Mouse (Mus musculus): Measurements from ENCODE around the gene Dync2li1. TPM values are rescaled to one million over a fixed set of nuclear protein-coding genes. Genes with fewer than 3 reads are reported as not detected.

The Dync2li1 gene
- polyA plus RNA-seq, 1 experiment: 10.1 TPM

DNA sequence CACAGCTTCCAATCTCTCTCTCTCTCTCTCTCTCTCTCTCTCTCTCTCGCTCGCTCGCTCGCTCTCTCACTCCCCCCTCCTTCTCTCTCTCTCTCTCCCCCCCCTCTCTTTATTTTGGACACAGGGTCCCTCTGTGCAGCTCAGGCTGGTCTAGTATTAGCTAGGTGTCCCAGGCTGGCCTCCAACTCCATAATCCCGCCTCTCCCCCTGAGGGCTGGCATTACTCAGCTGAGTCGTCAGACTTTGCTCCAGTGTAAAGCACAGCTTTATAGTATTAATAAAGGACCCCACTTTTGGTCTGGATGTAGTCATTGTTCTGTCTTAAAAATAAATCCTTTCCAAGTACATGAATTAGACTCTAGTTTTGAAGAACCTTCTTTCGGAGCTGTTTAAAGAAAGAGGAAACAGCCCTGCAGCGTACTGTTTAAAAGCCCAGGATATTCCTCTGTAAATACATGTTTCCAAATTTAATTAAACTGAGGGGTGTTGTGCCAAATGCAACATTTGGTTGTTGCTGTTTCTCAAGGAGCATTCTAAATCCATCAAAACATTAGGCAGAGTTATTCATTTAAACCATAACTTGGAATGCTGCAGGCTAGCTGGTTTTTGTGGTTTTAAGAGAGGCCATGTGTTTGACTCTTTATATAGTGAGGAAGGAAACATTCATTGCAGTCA, 44.4 kb upstream of the Dync2li1 start:
- H3ac ChIP-seq (ENCODE audit: control insufficient read depth, insufficient read length): no peak overlapping the region
- no peaks in the 10 kb centered on the region for H3K27me3 ChIP-seq (ENCODE audit: control insufficient read depth, insufficient read depth, insufficient read length)
- H3K36me3 ChIP-seq (ENCODE audit: control insufficient read depth, insufficient read depth): peaks cover 2% of the 10 kb centered on the region
- H3K4me3 ChIP-seq: no peak overlapping the region
- peak overlapping the region; percentile 15 for H3K4me2 ChIP-seq (ENCODE audit: low read depth)
- no peak for TF ChIP-seq SRF (IDR thresholded peaks at IDR 0.05; ENCODE audit: control insufficient read depth, insufficient read length, low read depth)
- no peak for TF ChIP-seq CEBPB (IDR thresholded peaks at IDR 0.05; ENCODE audit: insufficient read depth, poor library complexity, severe bottlenecking)
- no peak for TF ChIP-seq MAX (IDR thresholded peaks at IDR 0.05; ENCODE audit: low read depth)
- TF ChIP-seq TCF12 (IDR thresholded peaks at IDR 0.05; ENCODE audit: insufficient read depth, poor library complexity, severe bottlenecking): no peak
- no peak for TF ChIP-seq TCF3 (IDR thresholded peaks at IDR 0.05; ENCODE audit: insufficient read length, low read depth)
- no peak for TF ChIP-seq REST (IDR thresholded peaks at IDR 0.05; ENCODE audit: insufficient read depth, insufficient read length)
- no peak for TF ChIP-seq MYOG (IDR thresholded peaks at IDR 0.05; ENCODE audit: control insufficient read depth in 1 of 3, insufficient read depth in 1 of 3, insufficient read length in 2 of 3, low read depth in 2 of 3)
- TF ChIP-seq E2F4 (IDR thresholded peaks at IDR 0.05; ENCODE audit: insufficient read depth): no peak
- no peaks in the 10 kb centered on the region for H3K79me2 ChIP-seq (ENCODE audit: control insufficient read depth, insufficient read depth)

DNA sequence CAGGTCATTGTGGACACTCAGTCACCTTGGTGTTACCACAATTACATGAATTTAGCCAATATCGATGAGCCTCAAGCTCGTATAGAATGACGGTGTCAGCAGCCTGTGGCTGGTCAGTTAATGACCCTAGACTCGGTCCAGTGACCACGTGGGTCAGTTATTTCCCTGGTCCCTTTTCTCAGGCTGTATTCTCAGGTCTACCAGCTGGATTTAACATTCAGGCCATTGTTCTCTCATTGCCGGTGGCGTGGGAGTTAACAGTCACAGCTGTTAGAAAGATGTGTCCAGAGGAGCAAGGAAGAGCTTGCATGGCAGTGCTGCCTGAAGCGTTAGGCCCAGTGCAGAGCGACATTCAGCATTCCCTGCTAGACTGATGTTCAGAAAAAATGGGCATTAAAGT, 42.2 kb upstream of the Dync2li1 start:
- no peak for TF ChIP-seq REST (IDR thresholded peaks at IDR 0.05; ENCODE audit: insufficient read depth, insufficient read length)
- TF ChIP-seq MYOD1 (IDR thresholded peaks at IDR 0.05; ENCODE audit: control insufficient read depth in 1 of 3, insufficient read length in 2 of 3, low read depth in 2 of 3): peak in 2 of 3 experiments; percentile 44 to 61
- no peak for TF ChIP-seq MYOG (IDR thresholded peaks at IDR 0.05; ENCODE audit: control insufficient read depth in 1 of 3, insufficient read depth in 1 of 3, insufficient read length in 2 of 3, low read depth in 2 of 3)
- TF ChIP-seq SRF (IDR thresholded peaks at IDR 0.05; ENCODE audit: control insufficient read depth, insufficient read length, low read depth): no peak
- TF ChIP-seq POLR2A (IDR thresholded peaks at IDR 0.05; ENCODE audit: insufficient read length, low read depth): no peak

DNA sequence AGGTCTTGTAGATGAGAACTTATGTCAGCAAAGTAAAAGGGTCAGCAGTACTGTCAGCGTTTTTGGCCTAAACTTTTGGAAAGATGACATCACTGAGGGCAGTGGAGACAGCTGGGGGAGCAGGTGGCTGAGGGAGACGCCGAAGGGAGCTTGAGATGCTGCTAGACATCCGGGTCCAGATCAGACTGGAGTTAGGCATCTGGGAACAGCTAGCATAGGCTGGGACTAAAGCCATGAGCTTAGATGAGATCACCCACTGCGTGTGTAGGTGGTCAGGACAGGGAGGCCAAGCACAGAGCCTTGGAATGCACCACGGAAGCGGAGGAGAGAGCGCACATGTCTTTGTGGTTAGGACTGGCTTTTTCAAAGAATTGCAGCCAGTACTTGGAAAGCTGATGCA, 41.2 kb upstream of the Dync2li1 start:
- no peak for TF ChIP-seq E2F4 (IDR thresholded peaks at IDR 0.05; ENCODE audit: insufficient read depth)
- peak; percentile 51 to 95 (median 88) for TF ChIP-seq MYOG (IDR thresholded peaks at IDR 0.05; ENCODE audit: control insufficient read depth in 1 of 3, insufficient read depth in 1 of 3, insufficient read length in 2 of 3, low read depth in 2 of 3)
- peak; percentile 89 for TF ChIP-seq TCF12 (IDR thresholded peaks at IDR 0.05; ENCODE audit: insufficient read depth, poor library complexity, severe bottlenecking)
- peak; percentile 14 for TF ChIP-seq SRF (IDR thresholded peaks at IDR 0.05; ENCODE audit: control insufficient read depth, insufficient read length, low read depth)
- peak; percentile 76 for TF ChIP-seq TCF3 (IDR thresholded peaks at IDR 0.05; ENCODE audit: insufficient read length, low read depth)
- TF ChIP-seq MYOD1 (IDR thresholded peaks at IDR 0.05; ENCODE audit: control insufficient read depth in 1 of 3, insufficient read length in 2 of 3, low read depth in 2 of 3): peak; percentile 13 to 97 (median 96)
- H3K36me3 ChIP-seq (ENCODE audit: control insufficient read depth, insufficient read depth): peaks cover 17% of the 10 kb centered on the region
- H3K4me3 ChIP-seq: no peak overlapping the region
- H3K79me2 ChIP-seq (ENCODE audit: control insufficient read depth, insufficient read depth): no peaks in the 10 kb centered on the region
- no peaks in the 10 kb centered on the region for H3K27me3 ChIP-seq (ENCODE audit: control insufficient read depth, insufficient read depth, insufficient read length)
- H3ac ChIP-seq (ENCODE audit: control insufficient read depth, insufficient read length): no peak overlapping the region
- peak overlapping the region; percentile 48 for H3K4me2 ChIP-seq (ENCODE audit: low read depth)

More for the DNA sequence above, 42.2 kb upstream of the Dync2li1 start:
- peaks cover 11% of the 10 kb centered on the region for H3K36me3 ChIP-seq (ENCODE audit: control insufficient read depth, insufficient read depth)
- no peak overlapping the region for H3K4me3 ChIP-seq
- H3ac ChIP-seq (ENCODE audit: control insufficient read depth, insufficient read length): no peak overlapping the region
- no peaks in the 10 kb centered on the region for H3K27me3 ChIP-seq (ENCODE audit: control insufficient read depth, insufficient read depth, insufficient read length)
- H3K79me2 ChIP-seq (ENCODE audit: control insufficient read depth, insufficient read depth): no peaks in the 10 kb centered on the region
- peak overlapping the region; percentile 48 for H3K4me2 ChIP-seq (ENCODE audit: low read depth)

DNA sequence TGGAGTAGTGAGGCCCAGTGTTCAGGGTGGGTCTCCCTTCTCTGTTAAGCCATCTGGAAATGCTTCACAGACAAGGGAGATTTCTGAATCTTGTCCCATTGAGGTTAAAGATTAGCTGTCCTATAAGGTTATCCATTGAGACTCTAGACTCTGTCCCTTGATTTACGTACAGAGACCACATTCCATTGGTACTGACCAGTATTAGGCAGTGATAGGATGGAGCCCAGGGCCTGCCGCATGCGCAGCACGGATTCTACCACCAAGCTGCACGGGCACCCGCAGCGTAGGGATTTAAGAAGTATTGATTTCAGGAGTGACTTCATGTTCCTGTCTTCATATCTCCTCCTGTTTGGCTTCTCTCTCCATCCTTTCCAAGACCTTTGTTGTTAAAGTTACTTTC, 36.2 kb upstream of the Dync2li1 start:
- no peaks in the 10 kb centered on the region for H3K27me3 ChIP-seq (ENCODE audit: control insufficient read depth, insufficient read depth, insufficient read length)
- no peak overlapping the region for H3ac ChIP-seq (ENCODE audit: control insufficient read depth, insufficient read length)
- no peak overlapping the region for H3K4me2 ChIP-seq (ENCODE audit: low read depth)
- TF ChIP-seq TCF3 (IDR thresholded peaks at IDR 0.05; ENCODE audit: insufficient read length, low read depth) (no peak), POLR2AphosphoS2 (IDR thresholded peaks at IDR 0.05; ENCODE audit: insufficient read length, low read depth) (no peak), MYOD1 (IDR thresholded peaks at IDR 0.05; ENCODE audit: control insufficient read depth in 1 of 3, insufficient read length in 2 of 3, low read depth in 2 of 3) (no peak), REST (IDR thresholded peaks at IDR 0.05; ENCODE audit: insufficient read depth, insufficient read length) (no peak), SRF (IDR thresholded peaks at IDR 0.05; ENCODE audit: control insufficient read depth, insufficient read length, low read depth) (no peak)
- H3K79me2 ChIP-seq (ENCODE audit: control insufficient read depth, insufficient read depth): no peaks in the 10 kb centered on the region
- no peak overlapping the region for H3K4me3 ChIP-seq
- peaks cover 61% of the 10 kb centered on the region for H3K36me3 ChIP-seq (ENCODE audit: control insufficient read depth, insufficient read depth)

DNA sequence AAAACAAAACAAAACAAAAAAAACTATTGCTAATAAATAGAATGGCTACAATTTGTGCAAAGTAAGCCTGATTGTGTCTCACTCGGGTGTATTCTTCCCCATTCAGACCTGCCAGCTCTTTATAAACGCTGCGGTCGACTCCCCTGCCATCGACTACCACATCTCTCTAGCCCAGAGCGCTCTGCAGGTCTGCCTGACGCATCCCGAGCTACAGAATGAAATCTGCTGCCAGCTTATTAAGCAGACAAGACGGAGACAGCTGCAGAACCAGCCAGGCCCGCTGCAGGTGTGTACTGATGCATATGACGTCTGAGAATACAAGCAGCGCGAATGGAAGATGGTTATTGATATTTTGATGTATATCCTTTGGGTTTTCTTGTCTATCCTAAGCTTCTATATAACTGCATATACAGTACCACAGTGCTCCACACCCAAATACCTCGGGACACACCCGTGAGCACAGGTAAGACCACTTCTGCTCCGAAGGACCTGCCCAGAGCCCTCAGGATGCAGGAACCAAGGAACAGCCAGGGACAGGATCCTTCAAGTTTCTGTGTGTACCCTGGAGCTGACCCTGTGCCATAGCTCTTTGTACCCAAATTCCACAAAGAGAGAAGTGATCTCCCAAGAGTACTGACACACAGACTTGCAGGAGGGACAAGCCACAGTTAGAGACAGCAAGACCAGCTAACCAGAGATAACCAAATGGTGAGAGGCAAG, 34.7 kb upstream of the Dync2li1 start:
- H3ac ChIP-seq (ENCODE audit: control insufficient read depth, insufficient read length): no peak overlapping the region
- peaks cover 61% of the 10 kb centered on the region for H3K36me3 ChIP-seq (ENCODE audit: control insufficient read depth, insufficient read depth)
- no peak overlapping the region for H3K4me3 ChIP-seq
- no peak overlapping the region for H3K4me2 ChIP-seq (ENCODE audit: low read depth)
- H3K79me2 ChIP-seq (ENCODE audit: control insufficient read depth, insufficient read depth): no peaks in the 10 kb centered on the region
- TF ChIP-seq USF1 (IDR thresholded peaks at IDR 0.05; ENCODE audit: low read depth) (no peak), POLR2A (IDR thresholded peaks at IDR 0.05; ENCODE audit: insufficient read length, low read depth) (no peak), SRF (IDR thresholded peaks at IDR 0.05; ENCODE audit: control insufficient read depth, insufficient read length, low read depth) (no peak), MYOG (IDR thresholded peaks at IDR 0.05; ENCODE audit: control insufficient read depth in 1 of 3, insufficient read depth in 1 of 3, insufficient read length in 2 of 3, low read depth in 2 of 3) (no peak), POLR2AphosphoS2 (IDR thresholded peaks at IDR 0.05; ENCODE audit: insufficient read length, low read depth) (no peak), CEBPB (IDR thresholded peaks at IDR 0.05; ENCODE audit: insufficient read depth, poor library complexity, severe bottlenecking) (no peak), TCF3 (IDR thresholded peaks at IDR 0.05; ENCODE audit: insufficient read length, low read depth) (no peak), MYOD1 (IDR thresholded peaks at IDR 0.05; ENCODE audit: control insufficient read depth in 1 of 3, insufficient read length in 2 of 3, low read depth in 2 of 3) (no peak), TCF12 (IDR thresholded peaks at IDR 0.05; ENCODE audit: insufficient read depth, poor library complexity, severe bottlenecking) (no peak), REST (IDR thresholded peaks at IDR 0.05; ENCODE audit: insufficient read depth, insufficient read length) (no peak), MAX (IDR thresholded peaks at IDR 0.05; ENCODE audit: low read depth) (no peak), E2F4 (IDR thresholded peaks at IDR 0.05; ENCODE audit: insufficient read depth) (no peak)
- no peaks in the 10 kb centered on the region for H3K27me3 ChIP-seq (ENCODE audit: control insufficient read depth, insufficient read depth, insufficient read length)

Data from myocyte (in vitro differentiated cells).